Mouse (Mus musculus) thymus, adult 18-20 months (tissue): ENCODE measurements around the gene Ccdc8.

Source experiments
- DNase-seq, 2 experiments: peaks; one replicate each; pipeline ENCODE4 v3.0.0; 2022; ENCODE audit warnings: mixed read lengths in 2 of 2

Gene Ccdc8

GRCm38 (mm10) chr7:17015381-17015780 is 22.9 kb downstream of the Ccdc8 start:
- DNase-seq, result no peak

DNA sequence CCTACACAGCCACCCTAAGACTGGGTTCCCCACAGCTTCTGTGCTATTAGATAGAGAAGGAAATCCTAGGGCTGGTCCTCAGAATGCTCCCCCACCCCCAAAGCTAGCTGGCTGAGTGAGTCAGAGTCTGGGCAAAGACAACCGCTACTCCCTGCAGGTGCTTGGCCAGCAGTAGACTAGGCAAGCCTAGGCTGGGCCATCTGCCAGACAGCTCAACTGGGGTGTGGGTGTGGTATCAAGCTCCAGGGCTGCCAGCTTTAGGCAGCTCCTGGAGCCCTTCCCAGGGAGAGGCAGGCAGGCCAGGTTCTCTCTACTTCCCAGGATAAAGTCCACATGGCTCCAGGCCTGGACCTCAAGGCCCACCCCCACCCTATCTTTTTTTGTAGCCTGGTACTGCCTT is 24.5 kb downstream of the Ccdc8 start:
- DNase-seq, result peak in 1 of 2 experiments; percentile 44

DNA sequence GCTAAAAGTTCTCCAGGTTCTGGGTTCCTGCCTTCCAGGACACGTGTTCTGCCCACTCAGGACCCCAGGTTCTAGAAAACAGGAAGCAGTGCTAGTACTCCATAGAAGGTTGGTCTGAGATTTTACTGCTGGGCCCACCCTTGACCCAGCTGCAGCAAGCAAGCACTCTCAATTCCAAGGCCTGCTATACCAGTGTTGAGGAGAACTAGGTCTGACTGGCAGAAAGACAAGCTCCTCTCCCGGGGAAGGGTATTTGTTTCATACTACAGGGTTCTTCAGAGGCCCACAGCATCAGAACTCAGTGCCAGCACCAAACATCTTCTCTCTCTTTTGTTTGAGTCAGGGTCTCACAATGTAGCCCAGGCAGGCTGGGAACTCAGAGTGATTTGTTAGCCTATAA is 25.4 kb downstream of the Ccdc8 start:
- no peak for DNase-seq

DNA sequence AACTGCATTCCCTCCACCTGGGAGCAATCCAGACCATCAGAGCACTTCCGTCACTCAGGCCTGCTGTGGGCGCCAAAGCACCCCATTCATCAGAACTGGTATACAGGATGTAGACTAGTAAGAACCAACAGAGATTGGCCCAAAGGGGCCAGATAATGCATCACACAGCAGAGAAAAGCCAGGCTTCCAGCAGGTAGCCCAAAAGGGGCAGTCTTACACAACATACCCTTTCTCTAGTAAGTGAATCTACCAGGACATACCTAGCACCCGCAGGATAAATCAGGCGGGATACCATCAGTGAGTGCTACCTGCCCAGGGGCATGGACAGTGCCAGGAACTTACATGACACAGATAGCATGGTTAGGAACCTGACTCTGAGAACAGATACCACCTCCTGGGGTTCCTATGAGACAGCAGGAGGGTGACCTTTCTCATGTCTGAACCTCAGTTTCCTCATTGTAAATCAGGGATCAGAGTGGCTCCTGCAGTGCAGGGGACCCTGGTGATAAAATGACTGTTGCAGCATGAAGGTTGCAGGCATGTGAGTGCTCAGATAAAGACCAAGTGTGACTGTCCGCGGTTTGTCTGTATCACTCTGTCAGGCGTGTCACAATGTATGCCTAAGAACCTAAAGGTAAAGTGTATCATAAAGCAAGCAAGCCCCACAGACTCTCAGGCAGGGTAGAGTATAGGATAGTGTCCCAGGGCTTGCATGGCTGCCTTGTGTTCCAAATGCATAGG is 27.1 kb downstream of the Ccdc8 start:
- no peak for DNase-seq

- no peak for DNase-seq
These were observed 29.7 kb downstream of the Ccdc8 start for GRCm38 (mm10) chr7:17022176-17022575.

GRCm38 (mm10) chr7:17023701-17024100 is 31.2 kb downstream of the Ccdc8 start:
- DNase-seq, result no peak

DNA sequence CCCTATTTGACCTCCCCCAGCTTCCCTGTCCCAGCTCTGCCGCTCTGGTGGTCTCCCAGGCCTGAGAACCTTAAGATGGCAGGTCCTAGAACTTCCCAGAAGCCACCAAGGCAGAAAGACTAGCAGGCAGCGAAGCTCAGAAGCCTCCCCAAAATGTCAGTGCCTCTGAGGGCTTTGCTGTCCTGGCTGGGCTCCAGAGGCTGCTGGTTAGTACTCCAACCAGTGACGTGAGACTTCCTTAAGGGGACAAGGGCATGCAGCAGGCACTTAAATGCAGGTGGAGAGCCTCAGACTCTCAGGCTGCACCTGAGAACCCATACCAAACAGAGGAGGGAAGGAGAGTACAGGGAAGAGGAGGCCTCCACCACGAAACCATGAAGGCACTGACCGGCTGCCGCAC is 31.6 kb downstream of the Ccdc8 start:
- DNase-seq, result no peak

DNA sequence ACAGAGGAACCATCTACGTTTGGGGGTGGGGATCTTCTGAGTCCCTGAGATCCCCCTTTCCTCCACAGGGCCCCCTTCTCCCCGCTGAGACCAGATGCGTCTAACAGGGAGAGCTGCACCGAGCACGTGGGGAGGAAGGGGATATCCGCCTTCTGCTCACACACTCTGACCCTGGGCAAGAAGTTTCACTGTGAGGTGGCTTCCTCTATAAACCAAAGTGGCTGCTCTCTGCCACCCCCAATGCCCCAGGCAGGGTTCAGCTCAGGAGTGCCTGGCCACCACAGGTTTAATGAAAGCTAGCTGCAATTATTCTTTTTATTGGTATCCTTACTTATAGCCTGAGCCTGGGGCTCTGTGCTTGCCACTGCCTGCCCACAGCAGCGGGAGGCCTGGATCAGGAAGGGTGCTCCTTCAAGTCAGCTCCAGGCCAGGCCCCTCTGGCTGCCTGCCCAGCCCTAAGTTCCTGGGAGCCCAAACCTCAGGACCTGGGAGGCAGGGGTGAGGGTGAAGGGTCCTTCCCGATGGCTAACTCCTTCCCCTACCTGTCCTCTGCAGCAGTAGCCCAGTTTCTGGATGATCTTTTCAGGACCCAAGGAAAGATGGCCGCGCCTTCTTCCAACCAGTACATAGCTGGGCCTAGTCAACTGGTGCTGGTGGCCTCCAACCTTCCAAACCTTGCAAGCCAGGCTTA is 32.5 kb downstream of the Ccdc8 start:
- peak; percentile 37 to 55 for DNase-seq

- no peak for DNase-seq
These were observed 33.0 kb downstream of the Ccdc8 start for GRCm38 (mm10) chr7:17025505-17025894.

DNA sequence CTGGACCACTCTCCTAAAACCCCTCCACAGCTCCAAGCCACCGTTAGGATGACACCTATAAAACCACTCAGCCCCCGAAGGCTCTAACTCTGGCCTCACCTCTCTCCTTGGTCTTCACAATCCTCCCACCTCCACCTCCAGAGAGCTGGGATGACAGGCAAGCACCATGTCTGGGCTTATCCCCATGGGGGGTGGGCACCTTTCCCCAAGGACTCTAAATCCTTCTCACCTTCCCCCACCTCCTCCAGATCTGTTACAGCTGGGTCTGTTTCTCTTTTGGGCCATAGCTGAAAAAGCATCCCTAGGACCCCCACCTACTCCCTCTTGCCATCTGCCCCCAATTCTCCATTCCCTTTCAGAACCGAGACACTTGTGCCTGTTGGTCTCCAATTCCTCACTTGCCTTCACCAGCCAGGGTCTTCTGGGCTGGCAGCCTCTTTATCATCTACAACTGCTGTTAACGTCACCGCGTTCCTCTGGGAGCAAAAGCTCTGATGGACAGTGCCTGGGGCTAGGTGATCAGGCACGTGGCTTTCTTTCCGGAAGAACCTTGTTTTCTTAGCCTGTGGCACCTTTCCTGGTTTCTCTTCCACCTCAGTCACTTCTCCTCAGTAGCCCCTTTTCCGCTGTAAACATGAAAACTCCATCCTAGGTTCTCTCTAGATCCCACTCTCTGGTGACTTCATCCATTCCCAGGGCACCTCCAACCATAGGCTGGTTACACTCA is 33.6 kb downstream of the Ccdc8 start:
- no peak for DNase-seq

GRCm38 (mm10) chr7:17026710-17027587 is 34.4 kb downstream of the Ccdc8 start:
- DNase-seq, result peak in 1 of 2 experiments; percentile 56

GRCm38 (mm10) chr7:17027588-17028343 is 35.3 kb downstream of the Ccdc8 start, which contains the start of gene Ppp5c:
Ppp5c (minus strand) TSS chr7:17027924.
- DNase-seq, result peak; percentile 67 to 74

GRCm38 (mm10) chr7:17028923-17029322 is 36.4 kb downstream of the Ccdc8 start:
- DNase-seq, result no peak

GRCm38 (mm10) chr7:17030239-17030638 is 37.7 kb downstream of the Ccdc8 start:
- DNase-seq, result no peak

GRCm38 (mm10) chr7:17038018-17038695 is 45.6 kb downstream of the Ccdc8 start:
- no peak for DNase-seq

DNA sequence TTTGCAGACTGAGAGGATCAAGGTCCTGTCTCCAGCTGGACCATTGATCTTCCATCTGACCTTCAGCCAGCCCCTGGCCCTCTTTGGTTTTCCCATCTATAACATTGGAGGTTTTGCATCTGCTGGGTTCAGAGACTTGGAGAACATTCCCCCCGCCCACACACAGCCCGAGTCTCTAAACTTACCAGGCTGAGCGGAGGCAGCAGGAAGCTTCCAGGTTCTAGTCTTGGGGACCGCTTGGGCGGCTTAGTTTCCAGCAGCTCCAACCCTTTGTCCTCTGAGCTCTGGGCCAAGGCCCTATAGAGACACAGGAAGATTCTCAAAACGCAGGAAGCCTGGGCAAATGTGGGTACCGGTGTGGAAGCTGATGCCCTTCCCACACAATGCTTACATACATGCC is 46.9 kb downstream of the Ccdc8 start:
- no peak for DNase-seq

DNA sequence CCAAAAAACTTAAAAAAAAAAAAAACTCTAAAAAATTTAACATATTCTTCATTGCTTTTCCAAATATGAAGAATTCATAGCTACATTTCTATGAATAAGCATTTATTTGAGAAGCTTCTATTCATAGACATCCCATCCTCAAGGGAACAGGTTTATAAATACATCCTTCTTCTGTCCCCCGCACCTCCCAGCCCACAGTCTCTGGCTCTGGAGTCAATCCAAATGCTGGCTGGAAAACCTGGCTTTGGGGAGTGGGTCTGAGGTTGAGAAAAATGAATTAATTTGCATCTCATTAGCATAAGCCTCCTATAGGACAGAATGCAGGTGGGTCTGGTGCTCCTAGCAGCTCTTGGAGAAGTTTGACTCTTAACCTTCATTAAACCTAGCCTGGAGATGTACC is 53.2 kb downstream of the Ccdc8 start:
- peak in 1 of 2 experiments; percentile 1 for DNase-seq
